Mouse (Mus musculus) lung, embryonic 16.5 days (tissue): Measurements from ENCODE around the gene Gba. TPM values are rescaled to one million over a fixed set of nuclear protein-coding genes. Genes with fewer than 3 reads are reported as not detected.
A peak's percentile ranks its signal among the peaks of the same experiment; 100 is the strongest.

Source experiments
- ATAC-seq: fragments of 200-750 bp; cut with Nextera tagmentation; 2 replicates; pipeline ENCODE4 v1.8.0; 2017; ENCODE audit warnings: low read depth, mild to moderate bottlenecking, moderate library complexity
- H3K27ac ChIP-seq: fragments of 300-500 bp; sonication (generic); 2 replicates; pipeline ENCODE4 v1.5.1; 2014; ENCODE audit warnings: mild to moderate bottlenecking, control low read depth, low read length
- H3K27me3 ChIP-seq: fragments of 300-500 bp; sonication (generic); 2 replicates; pipeline ENCODE4 v1.6.1; 2014; ENCODE audit warnings: low read depth, low read length, mixed read lengths; ENCODE audit not compliant: control insufficient read depth, insufficient read depth
- H3K36me3 ChIP-seq: fragments of 300-500 bp; sonication (generic); 2 replicates; pipeline ENCODE4 v1.6.1; 2014; ENCODE audit warnings: low read length; ENCODE audit not compliant: control insufficient read depth, insufficient read depth
- H3K4me1 ChIP-seq: fragments of 300-500 bp; sonication (generic); replicated peaks from 2 replicates; pipeline ENCODE4 v1.6.1; 2014; ENCODE audit warnings: low read length, mixed read lengths; ENCODE audit not compliant: control insufficient read depth, insufficient read depth
- H3K4me2 ChIP-seq: fragments of 300-500 bp; sonication (generic); 2 replicates; pipeline ENCODE4 v1.6.1; 2014; ENCODE audit warnings: low read depth, low read length, control low read depth
- H3K4me3 ChIP-seq: fragments of 300-500 bp; sonication (generic); 2 replicates; pipeline ENCODE4 v1.5.1; 2014; ENCODE audit warnings: mild to moderate bottlenecking, low read length, control low read depth
- H3K9ac ChIP-seq: fragments of 300-500 bp; sonication (generic); 2 replicates; pipeline ENCODE4 v1.6.1; 2014; ENCODE audit warnings: low read length, control low read depth
- H3K9me3 ChIP-seq: fragments of 300-500 bp; sonication (generic); 2 replicates; pipeline ENCODE4 v1.6.1; 2016; ENCODE audit warnings: low read length; ENCODE audit not compliant: control insufficient read depth
- WGBS: fragments of 180-500 bp; shearing (Covaris S2); extraction: QIAGEN DNeasy Blood & Tissue Kit; methylation state at CpG from one replicate; pipeline ENCODE4 v1.1.7; 2014; 5-methylcytosine and 5-hydroxymethylcytosine counted together
- polyA plus RNA-seq: library from polyadenylated mRNA; unstranded; fragments of >200 nt; fragmentation: Nextera tagmentation; extraction: Ambion mirVana; gene quantifications from 2 replicates; pipeline ENCODE4 v1.2.1, GENCODE M21; 2015

Gba gene
- polyA plus RNA-seq, 1 experiment from 2014 or later: 46.4 TPM

DNA sequence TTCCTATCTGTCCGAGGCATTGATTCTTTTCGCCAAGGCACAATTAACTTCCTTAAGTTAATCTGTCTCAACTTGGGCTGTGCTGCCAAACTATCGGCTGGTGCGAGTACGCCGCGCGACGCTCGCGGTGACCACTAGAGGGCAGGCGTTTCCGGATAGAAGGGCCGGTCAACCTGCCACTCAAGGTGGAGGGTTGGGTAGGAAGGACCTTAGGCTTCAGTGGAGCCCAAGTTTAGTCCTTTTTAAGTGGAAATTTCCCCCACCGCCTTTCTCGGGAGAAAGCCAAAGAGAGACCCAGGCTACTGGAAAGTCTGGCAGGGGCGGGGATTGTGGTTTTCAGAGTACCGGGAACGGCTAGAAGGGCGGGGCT lies 25.4 kb downstream of the Gba start:
- peak; percentile 37 for ATAC-seq
- H3K9ac ChIP-seq: peak overlapping the region; percentile 68
- peak overlapping the region; percentile 53 for H3K4me3 ChIP-seq
- peak overlapping the region; percentile 91 for H3K27ac ChIP-seq
- no peaks in the 10 kb centered on the region for H3K27me3 ChIP-seq
- H3K4me2 ChIP-seq: peak overlapping the region; percentile 83
- H3K9me3 ChIP-seq: no peaks in the 10 kb centered on the region
- peaks cover 21% of the 10 kb centered on the region for H3K4me1 ChIP-seq
- H3K36me3 ChIP-seq: peaks cover 4% of the 10 kb centered on the region; the same call in 1 of the 2 replicates
- under 1% methylated on average over 20 of the region's 20 CpGs for WGBS

DNA sequence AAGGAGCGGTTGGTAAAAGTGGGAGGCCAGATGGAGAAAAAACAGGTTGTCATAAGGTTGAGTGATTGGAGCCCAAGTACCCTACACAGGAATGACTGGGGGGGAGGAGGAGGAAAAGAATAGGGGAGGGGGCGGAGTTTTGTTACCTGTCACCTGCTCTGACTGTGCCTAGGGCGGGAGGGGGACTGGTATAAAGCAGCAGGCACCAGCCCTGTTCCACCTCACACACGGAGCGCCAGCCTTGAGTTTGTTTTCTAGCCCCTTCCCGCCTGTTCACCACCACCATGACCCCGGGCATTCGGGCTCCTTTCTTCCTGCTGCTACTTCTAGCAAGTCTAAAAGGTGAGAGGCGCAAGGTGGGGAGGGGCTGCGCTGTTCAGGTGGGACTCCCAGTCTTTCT lies 26.1 kb downstream of the Gba start, which contains the start of gene Muc1:
Gene Muc1, plus strand, starts transcription at position 222 of the 400 bp plus-strand sequence.
- no peaks in the 10 kb centered on the region for H3K27me3 ChIP-seq
- H3K9ac ChIP-seq: peak within 1 kb of the TSS; percentile 68

DNA sequence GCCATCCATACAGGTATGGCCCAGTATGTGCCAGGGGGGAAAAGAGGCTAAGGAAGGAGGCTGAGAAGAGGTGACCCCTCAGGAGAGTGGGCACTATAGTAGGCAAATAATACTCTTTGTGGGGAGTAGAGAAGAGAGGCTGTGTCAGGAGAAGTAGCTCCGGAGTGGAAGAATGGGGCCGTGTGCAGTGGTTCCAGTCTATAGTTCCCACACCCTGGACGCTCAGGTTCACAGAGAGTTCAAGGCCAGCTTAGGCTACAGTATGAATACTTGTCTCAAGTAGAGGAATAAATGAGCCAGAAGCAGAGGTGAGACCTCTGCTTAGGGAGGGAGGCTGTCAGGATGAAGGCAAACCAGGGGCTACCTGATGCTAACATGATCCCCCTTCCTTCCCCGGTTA lies 26.5 kb downstream of the Gba start:
- H3K27ac ChIP-seq: peak overlapping the region; percentile 91
- H3K9me3 ChIP-seq: no peaks in the 10 kb centered on the region

More for the DNA sequence above, 26.1 kb downstream of the Gba start, which contains the start of gene Muc1:
- Histone ChIP-seq H3K9me3 (no peaks in the 10 kb centered on the region), H3K4me3 (peak within 1 kb of the TSS; percentile 53), H3K27ac (peak within 1 kb of the TSS; percentile 91), H3K4me2 (peak within 1 kb of the TSS; percentile 83), H3K36me3 (peaks cover under 1% of the 10 kb centered on the region; the same call in 1 of the 2 replicates), H3K4me1 (peaks cover 28% of the 10 kb centered on the region)
- 16% methylated on average over 10 of the region's 10 CpGs for WGBS
- ATAC-seq: peak; percentile 23

GRCm38 (mm10) chr3:89230561-89230960 lies 27.8 kb downstream of the Gba start:
- Histone ChIP-seq H3K27me3 (no peaks in the 10 kb centered on the region), H3K4me2 (peak overlapping the region; percentile 83), H3K9me3 (no peaks in the 10 kb centered on the region), H3K4me3 (peak overlapping the region; percentile 53), H3K36me3 (no peaks in the 10 kb centered on the region), H3K27ac (no peak overlapping the region), H3K9ac (no peak overlapping the region; the same call in 1 of the 2 replicates), H3K4me1 (peaks cover 31% of the 10 kb centered on the region)
- 64% methylated on average over 2 of the region's 2 CpGs for WGBS
- ATAC-seq: no peak

More for the DNA sequence above, 26.5 kb downstream of the Gba start:
- no peak for ATAC-seq
- H3K9ac ChIP-seq: peak overlapping the region; percentile 54
- peaks cover 32% of the 10 kb centered on the region for H3K4me1 ChIP-seq
- peak overlapping the region; percentile 83 for H3K4me2 ChIP-seq
- no peaks in the 10 kb centered on the region for H3K36me3 ChIP-seq
- WGBS: 26% methylated on average over 4 of the region's 4 CpGs
- no peaks in the 10 kb centered on the region for H3K27me3 ChIP-seq
- peak overlapping the region; percentile 53 for H3K4me3 ChIP-seq

DNA sequence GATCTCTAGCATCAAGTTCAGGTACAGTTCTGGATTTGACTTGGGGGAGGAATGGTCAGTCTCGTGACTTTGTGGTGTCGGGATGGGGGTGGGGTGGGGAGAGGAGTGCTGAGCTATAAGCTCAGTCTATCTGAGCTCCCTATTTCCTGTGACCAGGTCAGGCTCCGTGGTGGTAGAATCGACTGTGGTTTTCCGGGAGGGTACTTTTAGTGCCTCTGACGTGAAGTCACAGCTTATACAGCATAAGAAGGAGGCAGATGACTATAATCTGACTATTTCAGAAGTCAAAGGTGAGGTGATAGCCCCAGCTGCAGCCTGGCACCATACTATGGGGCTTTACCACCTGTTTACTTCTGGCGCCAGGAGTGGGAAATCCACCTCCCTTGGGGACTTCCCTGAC lies 28.6 kb downstream of the Gba start:
- no peak for ATAC-seq
- no peaks in the 10 kb centered on the region for H3K36me3 ChIP-seq
- no peaks in the 10 kb centered on the region for H3K27me3 ChIP-seq
- H3K4me3 ChIP-seq: peak overlapping the region; percentile 53
- no peaks in the 10 kb centered on the region for H3K9me3 ChIP-seq
- H3K27ac ChIP-seq: peak overlapping the region; percentile 97
- peaks cover 31% of the 10 kb centered on the region for H3K4me1 ChIP-seq
- 43% methylated on average over 7 of the region's 7 CpGs for WGBS
- peak overlapping the region; percentile 58 for H3K9ac ChIP-seq
- peak overlapping the region; percentile 83 for H3K4me2 ChIP-seq

GRCm38 (mm10) chr3:89231772-89232275 lies 29.1 kb downstream of the Gba start:
- peak overlapping the region; percentile 58 for H3K9ac ChIP-seq
- ATAC-seq: no peak
- peak overlapping the region; percentile 97 for H3K27ac ChIP-seq
- peak overlapping the region; percentile 83 for H3K4me2 ChIP-seq
- peak overlapping the region; percentile 53 for H3K4me3 ChIP-seq
- no peaks in the 10 kb centered on the region for H3K36me3 ChIP-seq
- H3K27me3 ChIP-seq: no peaks in the 10 kb centered on the region
- WGBS: 64% methylated on average over 16 of the region's 16 CpGs
- H3K4me1 ChIP-seq: peaks cover 26% of the 10 kb centered on the region
- no peaks in the 10 kb centered on the region for H3K9me3 ChIP-seq

DNA sequence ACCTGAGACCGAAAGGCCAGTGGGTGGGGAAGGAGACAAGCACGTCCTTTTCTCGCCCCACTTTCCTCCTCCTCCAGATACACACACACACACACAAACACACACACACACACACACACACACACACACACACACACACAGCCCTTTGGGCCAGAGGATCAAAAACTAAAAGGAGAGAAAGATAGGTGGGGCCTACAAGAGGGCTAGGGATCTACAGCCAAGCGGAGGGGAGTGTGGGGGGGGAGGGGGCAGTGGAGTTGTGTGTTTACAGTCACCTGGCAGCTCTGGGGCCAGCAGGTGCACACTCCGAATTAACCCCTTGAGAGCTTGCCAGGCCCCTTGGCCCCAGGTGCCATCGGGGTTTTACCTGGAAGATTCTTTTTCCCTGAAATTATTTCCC lies 29.9 kb downstream of the Gba start:
- peak overlapping the region; percentile 97 for H3K27ac ChIP-seq
- peak; percentile 8; the same call in 1 of the 2 replicates for ATAC-seq
- H3K36me3 ChIP-seq: peaks cover 2% of the 10 kb centered on the region; the same call in 1 of the 2 replicates
- H3K27me3 ChIP-seq: no peaks in the 10 kb centered on the region
- H3K4me1 ChIP-seq: peaks cover 22% of the 10 kb centered on the region
- peak overlapping the region; percentile 83 for H3K4me2 ChIP-seq
- H3K9ac ChIP-seq: peak overlapping the region; percentile 55
- no peaks in the 10 kb centered on the region for H3K9me3 ChIP-seq
- WGBS: 35% methylated on average over 6 of the region's 6 CpGs
- peak overlapping the region; percentile 53 for H3K4me3 ChIP-seq

DNA sequence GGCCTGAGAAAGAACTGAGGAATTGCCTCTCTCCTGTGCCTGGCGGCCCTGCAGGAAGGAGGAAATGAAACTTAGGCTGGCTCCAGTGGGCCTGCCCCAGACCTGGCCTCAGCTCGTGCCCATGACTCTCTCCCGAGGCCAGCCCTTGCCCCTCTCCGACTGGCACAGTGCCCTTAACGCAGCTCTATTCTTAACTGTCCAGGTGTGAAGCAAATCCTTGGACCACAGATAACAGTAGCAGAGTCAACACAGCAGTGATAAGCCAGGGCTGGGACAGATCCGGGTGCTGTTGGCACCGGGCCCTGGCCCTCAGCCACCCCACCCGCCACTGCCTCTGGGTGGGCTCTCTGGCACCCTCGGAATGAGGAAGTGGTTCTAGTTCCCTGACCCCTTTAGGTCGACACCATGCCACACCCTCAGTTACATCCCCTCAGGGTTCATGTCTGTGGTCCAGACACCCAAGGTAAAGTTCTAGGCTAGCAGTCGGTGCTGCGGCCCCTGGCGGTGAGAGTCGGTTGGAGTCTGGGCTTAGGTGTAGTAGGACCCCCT lies 30.9 kb downstream of the Gba start:
- Histone ChIP-seq H3K4me1 (peaks cover 21% of the 10 kb centered on the region), H3K4me2 (peak overlapping the region; percentile 49), H3K9ac (peak overlapping the region; percentile 55), H3K27ac (peak overlapping the region; percentile 97), H3K9me3 (no peaks in the 10 kb centered on the region), H3K27me3 (no peaks in the 10 kb centered on the region), H3K4me3 (peak overlapping the region; percentile 13; the same call in 1 of the 2 replicates), H3K36me3 (peaks cover 3% of the 10 kb centered on the region; the same call in 1 of the 2 replicates)
- WGBS: 41% methylated on average over 14 of the region's 14 CpGs
- peak; percentile 78 for ATAC-seq

- peaks cover 3% of the 10 kb centered on the region; the same call in 1 of the 2 replicates for H3K36me3 ChIP-seq
- H3K27ac ChIP-seq: no peak overlapping the region
- peaks cover 23% of the 10 kb centered on the region for H3K4me1 ChIP-seq
- WGBS: 84% methylated on average over 10 of the region's 10 CpGs
- ATAC-seq: no peak
- H3K9ac ChIP-seq: no peak overlapping the region
- H3K4me2 ChIP-seq: no peak overlapping the region
- no peaks in the 10 kb centered on the region for H3K27me3 ChIP-seq
- H3K9me3 ChIP-seq: no peaks in the 10 kb centered on the region
- H3K4me3 ChIP-seq: no peak overlapping the region
Observed at GRCm38 (mm10) chr3:89236516-89236915, 33.8 kb downstream of the Gba start.
